Mouse (Mus musculus): ENCODE data around the gene Pak6.

GRCm38 (mm10) chr2:118659077-118659476 lies 4.0 kb upstream of the Pak6 start:
- no peak for TF ChIP-seq GATA1 (IDR thresholded peaks at IDR 0.05; ENCODE audit: low read length)
- TF ChIP-seq TAL1 (IDR thresholded peaks at IDR 0.05; ENCODE audit: low read length), result no peak
